Mouse (Mus musculus) liver, postnatal 0 days (tissue): ENCODE measurements around the gene Hist1h1e.
"Not testable (repeated sequence)": the region's sequence is repeated elsewhere in the genome, so short reads cannot be mapped to it uniquely, and the experiment has no call there.

Experiments
- CTCF ChIP-seq: sonication (generic); IDR thresholded peaks from 2 replicates; pipeline ENCODE4 v1.5.1; 2016; ENCODE audit warnings: antibody characterized with exemption, low read depth
- EP300 ChIP-seq: IDR thresholded peaks from 2 replicates; pipeline ENCODE4 v1.6.1; 2016; ENCODE audit warnings: antibody characterized with exemption, low read depth, mild to moderate bottlenecking

DNA sequence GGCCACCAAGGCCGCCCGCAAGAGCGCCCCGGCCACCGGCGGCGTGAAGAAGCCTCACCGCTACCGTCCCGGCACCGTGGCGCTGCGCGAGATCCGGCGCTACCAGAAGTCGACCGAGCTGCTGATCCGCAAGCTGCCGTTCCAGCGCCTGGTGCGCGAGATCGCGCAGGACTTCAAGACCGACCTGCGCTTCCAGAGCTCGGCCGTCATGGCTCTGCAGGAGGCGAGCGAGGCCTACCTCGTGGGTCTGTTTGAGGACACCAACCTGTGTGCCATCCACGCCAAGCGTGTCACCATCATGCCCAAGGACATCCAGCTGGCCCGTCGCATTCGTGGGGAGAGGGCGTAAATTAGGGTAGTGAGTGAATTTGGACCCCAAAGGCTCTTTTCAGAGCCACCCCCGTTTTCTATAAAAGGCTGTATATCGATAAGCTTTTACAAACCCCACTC lies 46.5 kb downstream of the Hist1h1e start:
- not testable (repeated sequence) for TF ChIP-seq CTCF, EP300
